Mouse (Mus musculus): ENCODE measurements around the gene Vmn1r118. TPM values are rescaled to one million over a fixed set of nuclear protein-coding genes. Genes with fewer than 3 reads are reported as not detected.
"Not testable (repeated sequence)": the region's sequence is repeated elsewhere in the genome, so short reads cannot be mapped to it uniquely, and the experiment has no call there.

Gene Vmn1r118
- total RNA-seq (2021), result not detected
- long read RNA-seq, experiment 1, result 0 reads
- long read RNA-seq, experiment 2, result 0 reads

GRCm38 (mm10) chr7:20912247-20912646 lies at the start of gene Vmn1r118:
TSS of gene Vmn1r118 (minus strand) at chr7:20912347.
- intact Hi-C loops (cut with DNase I); DNase-seq (ENCODE audit: low spot score in 2 of 2): not testable (repeated sequence)

GRCm38 (mm10) chr7:20884021-20884420 lies 28.1 kb downstream of the Vmn1r118 start, which contains the start of gene Vmn1r117:
TSS of gene Vmn1r117 (minus strand) at chr7:20884121.
- DNase-seq (ENCODE audit: low spot score in 2 of 2); intact Hi-C loops (cut with DNase I): not testable (repeated sequence)

- DNase-seq (ENCODE audit: low spot score in 2 of 2); intact Hi-C loops (cut with DNase I): not testable (repeated sequence)
These were observed 40.2 kb downstream of the Vmn1r118 start, which contains the start of gene Vmn1r116 for GRCm38 (mm10) chr7:20871956-20872355. TSS of gene Vmn1r116 (plus strand) at chr7:20872256.

Other genes starting within 250 kb of the Vmn1r118 start
- not detected for gene Vmn1r107, start 243.4 kb downstream of the Vmn1r118 start, total RNA-seq (2021)
- not detected for gene Vmn1r111, start 209.1 kb downstream of the Vmn1r118 start, total RNA-seq (2021)
- gene Gm10668, start 181.7 kb downstream of the Vmn1r118 start, total RNA-seq (2021), result not detected
- not detected for gene Vmn1r112, start 141.2 kb downstream of the Vmn1r118 start, total RNA-seq (2021)
- gene Vmn1r113, start 125.1 kb downstream of the Vmn1r118 start, total RNA-seq (2021), result not detected
- gene Vmn1r114, start 100.2 kb downstream of the Vmn1r118 start, total RNA-seq (2021), result not detected
- not detected for gene Vmn1r115, start 67.4 kb downstream of the Vmn1r118 start, total RNA-seq (2021)
- not detected for gene Vmn1r116, start 40.1 kb downstream of the Vmn1r118 start, total RNA-seq (2021)
- gene Vmn1r117, start 28.2 kb downstream of the Vmn1r118 start, total RNA-seq (2021), result not detected
- gene Vmn1r119, start 100.1 kb upstream of the Vmn1r118 start, total RNA-seq (2021), result not detected
- gene Vmn1r120, start 141.4 kb upstream of the Vmn1r118 start, total RNA-seq (2021), result not detected
- not detected for gene Vmn1r121, start 186.2 kb upstream of the Vmn1r118 start, total RNA-seq (2021)
- not detected for gene Vmn1r122, start 221.8 kb upstream of the Vmn1r118 start, total RNA-seq (2021)
- gene Vmn1r123, start 249.8 kb upstream of the Vmn1r118 start, total RNA-seq (2021), result not detected

Data from left cerebral cortex, postnatal 14 days (tissue).